Mouse (Mus musculus) kidney, embryonic 15.5 days (tissue): ENCODE measurements at regions not wholly inside any gene's neighbourhood (a gene's known extent, or its start where the extent isn't known, plus 50 kb on each side); places are given as distances from the start of the nearest gene placed in this dataset.
A peak's percentile ranks its signal among the peaks of the same experiment; 100 is the strongest.

Experiments
- ATAC-seq: fragments of 200-750 bp; cut with Nextera tagmentation; replicated peaks from 2 replicates; pipeline ENCODE4 v1.8.0; 2017; ENCODE audit warnings: moderate TSS enrichment; ENCODE audit not compliant: low FRiP score
- H3K27ac ChIP-seq: fragments of 300-500 bp; sonication (generic); 2 replicates; pipeline ENCODE4 v1.5.1; 2015; ENCODE audit warnings: mild to moderate bottlenecking, inconsistent platforms
- H3K27me3 ChIP-seq: fragments of 300-500 bp; sonication (generic); 2 replicates; pipeline ENCODE4 v1.6.1; 2015; ENCODE audit warnings: inconsistent platforms
- H3K36me3 ChIP-seq: fragments of 300-500 bp; sonication (generic); 2 replicates; pipeline ENCODE4 v1.6.1; 2015; ENCODE audit warnings: inconsistent platforms
- H3K4me1 ChIP-seq: fragments of 300-500 bp; sonication (generic); 2 replicates; pipeline ENCODE4 v1.6.1; 2015; ENCODE audit warnings: inconsistent platforms
- H3K4me2 ChIP-seq: fragments of 300-500 bp; sonication (generic); 2 replicates; pipeline ENCODE4 v1.6.1; 2015; ENCODE audit warnings: moderate library complexity, mild to moderate bottlenecking, inconsistent platforms
- H3K4me3 ChIP-seq: fragments of 300-500 bp; sonication (generic); replicated peaks from 2 replicates; pipeline ENCODE4 v1.5.1; 2015; ENCODE audit warnings: mild to moderate bottlenecking, inconsistent platforms
- H3K9ac ChIP-seq: fragments of 300-500 bp; sonication (generic); 2 replicates; pipeline ENCODE4 v1.6.1; 2015; ENCODE audit warnings: mild to moderate bottlenecking, inconsistent platforms
- H3K9me3 ChIP-seq: fragments of 300-500 bp; sonication (generic); replicated peaks from 2 replicates; pipeline ENCODE4 v1.6.1; 2016; ENCODE audit warnings: inconsistent platforms
- WGBS: fragments of 180-500 bp; shearing (Covaris S2); methylation state at CpG from one replicate; pipeline ENCODE4 v1.1.7; 2015; ENCODE audit warnings: mixed read lengths; 5-methylcytosine and 5-hydroxymethylcytosine counted together

- Histone ChIP-seq H3K36me3 (no peaks in the 10 kb centered on the region), H3K9ac (no peak overlapping the region), H3K27me3 (no peaks in the 10 kb centered on the region), H3K4me2 (no peak overlapping the region), H3K27ac (no peak overlapping the region), H3K4me3 (no peak overlapping the region), H3K9me3 (no peaks in the 10 kb centered on the region), H3K4me1 (no peaks in the 10 kb centered on the region)
- ATAC-seq, result no peak
- 57% methylated on average over 2 of the region's 2 CpGs for WGBS
These were observed 284.9 kb upstream of the Adgra3 start for GRCm38 (mm10) chr5:50343681-50344080.

GRCm38 (mm10) chr5:50309491-50309890, 250.7 kb upstream of the Adgra3 start:
- H3K4me2 ChIP-seq, result no peak overlapping the region
- WGBS, result 37% methylated on average over 1 of the region's 1 CpGs
- H3K9ac ChIP-seq, result no peak overlapping the region
- 0 out of 2 replicates have a peak, but pooled peaks have one; percentile 29 for ATAC-seq
- no peaks in the 10 kb centered on the region for H3K27me3 ChIP-seq
- no peaks in the 10 kb centered on the region for H3K9me3 ChIP-seq
- no peak overlapping the region for H3K4me3 ChIP-seq
- no peaks in the 10 kb centered on the region for H3K4me1 ChIP-seq
- no peak overlapping the region for H3K27ac ChIP-seq
- H3K36me3 ChIP-seq, result no peaks in the 10 kb centered on the region

GRCm38 (mm10) chr5:50303859-50304480, 245.2 kb upstream of the Adgra3 start:
- 73% methylated on average over 1 of the region's 1 CpGs for WGBS
- no peak overlapping the region for H3K9ac ChIP-seq
- H3K27ac ChIP-seq, result no peak overlapping the region
- no peaks in the 10 kb centered on the region for H3K4me1 ChIP-seq
- H3K36me3 ChIP-seq, result no peaks in the 10 kb centered on the region
- ATAC-seq, result peak; percentile 78; the same call in 1 of the 2 replicates
- no peaks in the 10 kb centered on the region for H3K27me3 ChIP-seq
- no peak overlapping the region for H3K4me2 ChIP-seq
- no peaks in the 10 kb centered on the region for H3K9me3 ChIP-seq
- no peak overlapping the region for H3K4me3 ChIP-seq

GRCm38 (mm10) chr5:50293794-50294193, 235.0 kb upstream of the Adgra3 start:
- Histone ChIP-seq H3K4me2 (no peak overlapping the region), H3K27ac (no peak overlapping the region), H3K9ac (no peak overlapping the region), H3K27me3 (no peaks in the 10 kb centered on the region), H3K36me3 (no peaks in the 10 kb centered on the region), H3K4me3 (no peak overlapping the region), H3K4me1 (no peaks in the 10 kb centered on the region), H3K9me3 (no peaks in the 10 kb centered on the region)
- ATAC-seq, result no peak
- 62% methylated on average over 3 of the region's 3 CpGs for WGBS

GRCm38 (mm10) chr5:50290879-50291410, 232.1 kb upstream of the Adgra3 start:
- ATAC-seq, result 0 out of 2 replicates have a peak, but pooled peaks have one; percentile 49

GRCm38 (mm10) chr5:50260417-50260816, 201.6 kb upstream of the Adgra3 start:
- Histone ChIP-seq H3K9me3 (no peaks in the 10 kb centered on the region), H3K27ac (no peak overlapping the region), H3K4me1 (no peaks in the 10 kb centered on the region), H3K27me3 (no peaks in the 10 kb centered on the region), H3K4me2 (no peak overlapping the region), H3K36me3 (no peaks in the 10 kb centered on the region), H3K9ac (no peak overlapping the region), H3K4me3 (no peak overlapping the region)
- ATAC-seq, result no peak
- 67% methylated on average over 2 of the region's 2 CpGs for WGBS

More at GRCm38 (mm10) chr5:50290879-50291410, 232.1 kb upstream of the Adgra3 start:
- Histone ChIP-seq H3K27me3 (no peaks in the 10 kb centered on the region), H3K9me3 (no peaks in the 10 kb centered on the region), H3K27ac (no peak overlapping the region), H3K4me2 (no peak overlapping the region), H3K4me3 (no peak overlapping the region), H3K4me1 (no peaks in the 10 kb centered on the region), H3K9ac (no peak overlapping the region), H3K36me3 (no peaks in the 10 kb centered on the region)
- 72% methylated on average over 2 of the region's 2 CpGs for WGBS

- 91% methylated on average over 1 of the region's 1 CpGs for WGBS
- Histone ChIP-seq H3K9ac (no peak overlapping the region), H3K9me3 (no peaks in the 10 kb centered on the region), H3K27ac (no peak overlapping the region), H3K4me2 (no peak overlapping the region), H3K4me3 (no peak overlapping the region), H3K27me3 (no peaks in the 10 kb centered on the region), H3K36me3 (no peaks in the 10 kb centered on the region), H3K4me1 (no peaks in the 10 kb centered on the region)
- ATAC-seq, result no peak
These were observed 199.2 kb upstream of the Adgra3 start for GRCm38 (mm10) chr5:50258017-50258416.

- no peaks in the 10 kb centered on the region for H3K36me3 ChIP-seq
- no peak overlapping the region for H3K4me2 ChIP-seq
- WGBS, result 81% methylated on average over 2 of the region's 2 CpGs
- H3K4me1 ChIP-seq, result no peaks in the 10 kb centered on the region
- H3K9me3 ChIP-seq, result no peaks in the 10 kb centered on the region
- no peaks in the 10 kb centered on the region for H3K27me3 ChIP-seq
- no peak overlapping the region for H3K4me3 ChIP-seq
- H3K9ac ChIP-seq, result no peak overlapping the region
- no peak for ATAC-seq
- H3K27ac ChIP-seq, result no peak overlapping the region
These were observed 175.3 kb upstream of the Adgra3 start for GRCm38 (mm10) chr5:50234111-50234510.

GRCm38 (mm10) chr5:50216956-50217355, 158.2 kb upstream of the Adgra3 start:
- 36% methylated on average over 4 of the region's 4 CpGs for WGBS
- no peak overlapping the region for H3K9ac ChIP-seq

GRCm38 (mm10) chr5:50215960-50216359, 157.2 kb upstream of the Adgra3 start:
- H3K9me3 ChIP-seq, result no peaks in the 10 kb centered on the region
- no peak overlapping the region for H3K4me3 ChIP-seq
- no peaks in the 10 kb centered on the region for H3K36me3 ChIP-seq
- no peaks in the 10 kb centered on the region for H3K27me3 ChIP-seq
- H3K4me1 ChIP-seq, result 0 out of 2 replicates have a peak, but pooled peaks cover 3% of the 10 kb centered on the region
- no peak for ATAC-seq
- no peak overlapping the region for H3K4me2 ChIP-seq
- no peak overlapping the region for H3K9ac ChIP-seq
- WGBS, result 42% methylated on average over 5 of the region's 5 CpGs
- H3K27ac ChIP-seq, result no peak overlapping the region

More at GRCm38 (mm10) chr5:50216956-50217355, 158.2 kb upstream of the Adgra3 start:
- Histone ChIP-seq H3K4me1 (0 out of 2 replicates have a peak, but pooled peaks cover 3% of the 10 kb centered on the region), H3K36me3 (no peaks in the 10 kb centered on the region), H3K9me3 (no peaks in the 10 kb centered on the region), H3K27ac (no peak overlapping the region), H3K4me2 (no peak overlapping the region), H3K4me3 (no peak overlapping the region), H3K27me3 (no peaks in the 10 kb centered on the region)
- peak; percentile 40 for ATAC-seq

GRCm38 (mm10) chr5:50202307-50203010, 143.7 kb upstream of the Adgra3 start:
- no peak overlapping the region for H3K4me2 ChIP-seq
- ATAC-seq, result no peak
- H3K27ac ChIP-seq, result no peak overlapping the region
- H3K9ac ChIP-seq, result no peak overlapping the region
- 63% methylated on average over 7 of the region's 7 CpGs for WGBS
- H3K4me3 ChIP-seq, result no peak overlapping the region
- no peaks in the 10 kb centered on the region for H3K27me3 ChIP-seq
- no peaks in the 10 kb centered on the region for H3K36me3 ChIP-seq
- H3K4me1 ChIP-seq, result no peaks in the 10 kb centered on the region
- no peaks in the 10 kb centered on the region for H3K9me3 ChIP-seq

GRCm38 (mm10) chr5:50196423-50196822, 137.6 kb upstream of the Adgra3 start:
- H3K9ac ChIP-seq, result no peak overlapping the region
- no peaks in the 10 kb centered on the region for H3K4me1 ChIP-seq
- no peaks in the 10 kb centered on the region for H3K9me3 ChIP-seq
- H3K27ac ChIP-seq, result no peak overlapping the region
- WGBS, result 68% methylated on average over 3 of the region's 3 CpGs
- no peaks in the 10 kb centered on the region for H3K27me3 ChIP-seq
- H3K36me3 ChIP-seq, result no peaks in the 10 kb centered on the region
- H3K4me3 ChIP-seq, result no peak overlapping the region
- ATAC-seq, result no peak
- H3K4me2 ChIP-seq, result no peak overlapping the region
